Mouse (Mus musculus): ENCODE data around the gene Tex2. TPM values are rescaled to one million over a fixed set of nuclear protein-coding genes. Genes with fewer than 3 reads are reported as not detected.

The Tex2 gene
- total and polyA plus RNA-seq, 3 experiments = 4.0 to 5.0 (median 4.5) TPM

GRCm38 (mm10) chr11:106471629-106472028 lies 141.6 kb downstream of the Tex2 start:
- Histone ChIP-seq H3K27me3 (replicated peaks) (no peaks in the 10 kb centered on the region), H3K9ac (ENCODE audit: insufficient read depth, low read depth) (no peak overlapping the region), H3K27ac (ENCODE audit: insufficient read depth, low read depth) (no peak overlapping the region), H3K4me1 (ENCODE audit: control insufficient read depth in 1 of 2, insufficient read depth in 2 of 2) (peaks cover 23 to 50% of the 10 kb centered on the region in 2 experiments), H3K9me3 (replicated peaks; ENCODE audit: low read length) (no peaks in the 10 kb centered on the region), H3K79me2 (replicated peaks; ENCODE audit: control insufficient read depth, extremely low read depth, insufficient read depth, poor library complexity, severe bottlenecking) (peaks cover 99% of the 10 kb centered on the region), H3K4me3 (replicated peaks in 1 of 3; ENCODE audit: low read depth in 2 of 3, low read length in 2 of 3, poor library complexity in 1 of 3) (no peak overlapping the region), H3K4me2 (ENCODE audit: insufficient read depth, low read depth, poor library complexity, severe bottlenecking) (no peak overlapping the region), H3K36me3 (replicated peaks in 1 of 2; ENCODE audit: control insufficient read depth in 1 of 2, insufficient read depth in 1 of 2, low read length in 1 of 2) (peaks cover 3 to 6% of the 10 kb centered on the region in 2 experiments)
- dilution Hi-C loops (cut with MboI; ENCODE audit: extremely low pct_ligation_motif_present, extremely low pct_unique_long_range_greater_than_20kb, low sequenced_read_pairs) = no loop called here
- TF ChIP-seq ZNF384 (IDR thresholded peaks at IDR 0.05; ENCODE audit: low read depth, low read length) (no peak), PAX5 (IDR thresholded peaks at IDR 0.05; ENCODE audit: low read length) (no peak), USF1 (IDR thresholded peaks at IDR 0.05; ENCODE audit: low read depth, low read length) (no peak), MAZ (IDR thresholded peaks at IDR 0.05; ENCODE audit: low read depth, low read length) (no peak), MEF2A (IDR thresholded peaks at IDR 0.05; ENCODE audit: borderline replicate concordance, low read depth, low read length) (no peak), GABPA (IDR thresholded peaks at IDR 0.05; ENCODE audit: insufficient replicate concordance, low read depth, low read length) (no peak), MYC (IDR thresholded peaks at IDR 0.05; ENCODE audit: low read depth, low read length) (no peak), USF2 (conservative IDR thresholded peaks at IDR 0.05; ENCODE audit: low read depth, low read length) (no peak)
- no peak for DNase-seq (ENCODE audit: extremely low read depth)
- in situ Hi-C loops (cut with MboI; ENCODE audit: low pct_ligation_motif_present, low pct_unique_long_range_greater_than_20kb, low sequenced_read_pairs) = no loop called here

GRCm38 (mm10) chr11:106468509-106468908 lies 144.7 kb downstream of the Tex2 start:
- Histone ChIP-seq H3K27ac (ENCODE audit: insufficient read depth, low read depth) (peak overlapping the region; percentile 0; the same call in 1 of the 2 replicates), H3K9me3 (replicated peaks; ENCODE audit: low read length) (no peaks in the 10 kb centered on the region), H3K4me2 (ENCODE audit: insufficient read depth, low read depth, poor library complexity, severe bottlenecking) (no peak overlapping the region), H3K36me3 (replicated peaks in 1 of 2; ENCODE audit: control insufficient read depth in 1 of 2, insufficient read depth in 1 of 2, low read length in 1 of 2) (peaks cover 3 to 6% of the 10 kb centered on the region in 2 experiments), H3K79me2 (replicated peaks; ENCODE audit: control insufficient read depth, extremely low read depth, insufficient read depth, poor library complexity, severe bottlenecking) (peaks cover 94% of the 10 kb centered on the region), H3K27me3 (replicated peaks) (no peaks in the 10 kb centered on the region), H3K9ac (ENCODE audit: insufficient read depth, low read depth) (no peak overlapping the region), H3K4me3 (replicated peaks in 1 of 3; ENCODE audit: low read depth in 2 of 3, low read length in 2 of 3, poor library complexity in 1 of 3) (no peak overlapping the region), H3K4me1 (ENCODE audit: control insufficient read depth in 1 of 2, insufficient read depth in 2 of 2) (peaks cover 19 to 66% of the 10 kb centered on the region in 2 experiments)
- in situ Hi-C loops (cut with MboI; ENCODE audit: low pct_ligation_motif_present, low pct_unique_long_range_greater_than_20kb, low sequenced_read_pairs) = no loop called here
- TF ChIP-seq USF2 (conservative IDR thresholded peaks at IDR 0.05; ENCODE audit: low read depth, low read length) (no peak), EP300 (IDR thresholded peaks at IDR 0.05; ENCODE audit: low read length) (no peak), MAZ (IDR thresholded peaks at IDR 0.05; ENCODE audit: low read depth, low read length) (no peak)
- no peak for DNase-seq (ENCODE audit: extremely low read depth)
- dilution Hi-C loops (cut with MboI; ENCODE audit: extremely low pct_ligation_motif_present, extremely low pct_unique_long_range_greater_than_20kb, low sequenced_read_pairs) = no loop called here

DNA sequence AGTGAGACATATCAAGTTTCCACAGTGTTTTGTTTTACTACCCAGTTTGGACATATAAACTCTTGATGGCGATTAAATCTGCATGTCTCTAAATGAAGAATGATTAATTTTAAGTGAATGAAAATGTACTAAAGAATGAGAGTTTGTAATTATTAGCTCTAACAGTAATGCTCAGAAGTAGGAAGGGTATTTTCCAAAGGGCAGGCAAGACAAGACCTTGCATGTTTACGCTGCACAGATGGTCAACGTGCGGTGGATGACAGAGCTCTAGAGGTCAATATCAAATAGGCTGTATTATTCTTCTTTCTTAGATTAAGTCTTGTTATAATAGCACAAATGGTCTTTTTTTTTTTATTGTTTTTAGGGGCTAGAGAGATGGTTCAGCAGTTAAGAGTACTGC lies 147.3 kb downstream of the Tex2 start:
- Histone ChIP-seq H3K4me3 (replicated peaks in 1 of 3; ENCODE audit: low read depth in 2 of 3, low read length in 2 of 3, poor library complexity in 1 of 3) (no peak overlapping the region), H3K27ac (ENCODE audit: insufficient read depth, low read depth) (peak overlapping the region; percentile 88), H3K27me3 (replicated peaks) (no peaks in the 10 kb centered on the region), H3K9ac (ENCODE audit: insufficient read depth, low read depth) (peak overlapping the region; percentile 51; the same call in 1 of the 2 replicates), H3K9me3 (replicated peaks; ENCODE audit: low read length) (no peaks in the 10 kb centered on the region), H3K4me1 (ENCODE audit: control insufficient read depth in 1 of 2, insufficient read depth in 2 of 2) (peaks cover 12 to 72% of the 10 kb centered on the region in 2 experiments), H3K36me3 (replicated peaks in 1 of 2; ENCODE audit: control insufficient read depth in 1 of 2, insufficient read depth in 1 of 2, low read length in 1 of 2) (peaks cover 2 to 3% of the 10 kb centered on the region in 2 experiments), H3K4me2 (ENCODE audit: insufficient read depth, low read depth, poor library complexity, severe bottlenecking) (peak overlapping the region; percentile 94), H3K79me2 (replicated peaks; ENCODE audit: control insufficient read depth, extremely low read depth, insufficient read depth, poor library complexity, severe bottlenecking) (peaks cover 94% of the 10 kb centered on the region)
- peak; percentile 41; the same call in 1 of the 2 replicates for TF ChIP-seq EP300 (IDR thresholded peaks at IDR 0.05; ENCODE audit: low read length)
- TF ChIP-seq POLR2A (IDR thresholded peaks at IDR 0.05; ENCODE audit: low read depth, low read length) = 0 out of 2 replicates have a peak, but pooled peaks have one; percentile 14
- TF ChIP-seq CHD1 (IDR thresholded peaks at IDR 0.05; ENCODE audit: low read depth, low read length) = peak; percentile 92; the same call in 1 of the 2 replicates
- no peak for TF ChIP-seq JUND (conservative IDR thresholded peaks at IDR 0.05; ENCODE audit: low read depth, low read length)
- TF ChIP-seq MEF2A (IDR thresholded peaks at IDR 0.05; ENCODE audit: borderline replicate concordance, low read depth, low read length) = no peak; the same call in 1 of the 2 replicates
- TF ChIP-seq HCFC1 (IDR thresholded peaks at IDR 0.05; ENCODE audit: low read depth, low read length) = no peak
- 0 out of 2 replicates have a peak, but pooled peaks have one; percentile 3 for TF ChIP-seq ZNF384 (IDR thresholded peaks at IDR 0.05; ENCODE audit: low read depth, low read length)
- peak; percentile 42; the same call in 1 of the 2 replicates for TF ChIP-seq TCF12 (IDR thresholded peaks at IDR 0.05; ENCODE audit: low read depth, low read length)
- no peak for TF ChIP-seq ELF1 (IDR thresholded peaks at IDR 0.05; ENCODE audit: low read depth, low read length)
- TF ChIP-seq ETS1 (conservative IDR thresholded peaks at IDR 0.05; ENCODE audit: low read depth, low read length) = no peak
- TF ChIP-seq BHLHE40 (IDR thresholded peaks at IDR 0.05; ENCODE audit: low read depth, low read length) = peak; percentile 46
- dilution Hi-C loops (cut with MboI; ENCODE audit: extremely low pct_ligation_motif_present, extremely low pct_unique_long_range_greater_than_20kb, low sequenced_read_pairs) (no loop called here), in situ Hi-C loops (cut with MboI; ENCODE audit: low pct_ligation_motif_present, low pct_unique_long_range_greater_than_20kb, low sequenced_read_pairs) (no loop called here)
- no peak for DNase-seq (ENCODE audit: extremely low read depth)

Data from CH12.LX (cell line).